Mouse (Mus musculus) small intestine, adult 2 months (tissue): ENCODE measurements around the gene Yes1.

Source experiments
- CTCF ChIP-seq: fragments of 200-500 bp; IDR thresholded peaks from 2 replicates; pipeline ENCODE4 v1.5.1; 2012; ENCODE audit warnings: low read depth, mild to moderate bottlenecking, control low read depth, inconsistent platforms, low read length, moderate library complexity, mixed read lengths; ENCODE audit not compliant: insufficient replicate concordance, insufficient read length; ENCODE audit errors: extremely low read depth
- POLR2A ChIP-seq: fragments of 200-500 bp; IDR thresholded peaks from 2 replicates; pipeline ENCODE4 v1.6.1; 2012; ENCODE audit warnings: low read depth, mild to moderate bottlenecking, control low read depth, inconsistent platforms, low read length, moderate library complexity

DNA sequence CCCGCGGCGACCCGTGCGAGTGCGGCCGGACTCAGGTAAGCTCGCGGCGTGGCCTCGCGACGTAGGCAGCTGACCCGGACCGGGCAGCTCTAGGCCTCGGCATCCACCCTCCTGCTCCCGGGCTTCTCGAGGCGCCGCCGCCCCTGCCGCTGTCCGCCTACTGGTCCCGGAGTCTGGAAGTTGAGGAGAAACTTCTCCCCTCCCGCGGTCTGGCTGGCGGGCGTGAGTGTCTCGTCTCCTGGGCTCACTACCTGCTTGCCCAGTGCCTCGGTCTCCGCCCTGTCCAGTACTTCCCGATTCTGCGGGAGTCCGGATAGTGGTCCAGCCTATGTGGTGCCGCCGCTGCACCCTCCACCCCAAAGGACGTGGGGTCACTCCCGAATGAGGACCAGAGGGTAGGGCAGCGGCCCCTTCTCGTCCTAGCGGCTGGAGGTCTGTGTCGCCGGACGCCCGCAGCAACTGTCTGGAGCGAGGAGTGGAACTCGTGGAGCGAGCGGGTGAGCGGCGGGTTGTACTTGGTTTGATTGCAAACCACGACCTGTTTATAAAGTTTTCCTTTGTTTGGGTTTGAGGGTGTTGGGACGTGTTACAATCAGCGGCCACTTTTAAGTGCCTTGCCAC is 480 bp downstream of the Yes1 start:
- no peak for TF ChIP-seq POLR2A
- no peak for TF ChIP-seq CTCF
